Mouse (Mus musculus): Measurements from ENCODE around the gene Sh3rf3. TPM values are rescaled to one million over a fixed set of nuclear protein-coding genes. Genes with fewer than 3 reads are reported as not detected.

Sh3rf3 gene
- polyA plus RNA-seq, 1 experiment from 2014 or later, result 1.0 TPM

- Histone ChIP-seq H3K4me3 (ENCODE audit: low read depth, low read length) (no peak overlapping the region), H3K9ac (ENCODE audit: low read depth, low read length) (no peak overlapping the region), H3K36me3 (ENCODE audit: control insufficient read depth, insufficient read depth, low read length) (no peaks in the 10 kb centered on the region), H3K9me3 (ENCODE audit: control insufficient read depth, low read length) (no peaks in the 10 kb centered on the region), H3K4me2 (replicated peaks; ENCODE audit: low read depth, low read length) (no peak overlapping the region), H3K27me3 (ENCODE audit: control insufficient read depth, insufficient read depth, low read length) (no peaks in the 10 kb centered on the region; the same call in 1 of the 2 replicates), H3K4me1 (replicated peaks; ENCODE audit: control insufficient read depth, insufficient read depth, low read length) (no peaks in the 10 kb centered on the region), H3K27ac (ENCODE audit: low read depth, low read length) (no peak overlapping the region)
- no peak for DNase-seq (ENCODE audit: low spot score)
- WGBS, result 88% methylated on average over 3 of the region's 3 CpGs
- no peak for ATAC-seq (ENCODE audit: low FRiP score)
Measured at GRCm38 (mm10) chr10:58942819-58943218, 129.7 kb downstream of the Sh3rf3 start.

GRCm38 (mm10) chr10:58943661-58944400, 130.7 kb downstream of the Sh3rf3 start:
- Histone ChIP-seq H3K27ac (ENCODE audit: low read depth, low read length) (no peak overlapping the region), H3K4me1 (replicated peaks; ENCODE audit: control insufficient read depth, insufficient read depth, low read length) (no peaks in the 10 kb centered on the region), H3K4me3 (ENCODE audit: low read depth, low read length) (no peak overlapping the region), H3K9ac (ENCODE audit: low read depth, low read length) (no peak overlapping the region), H3K27me3 (ENCODE audit: control insufficient read depth, insufficient read depth, low read length) (no peaks in the 10 kb centered on the region; the same call in 1 of the 2 replicates), H3K9me3 (ENCODE audit: control insufficient read depth, low read length) (no peaks in the 10 kb centered on the region), H3K36me3 (ENCODE audit: control insufficient read depth, insufficient read depth, low read length) (no peaks in the 10 kb centered on the region), H3K4me2 (replicated peaks; ENCODE audit: low read depth, low read length) (no peak overlapping the region)
- no peak for ATAC-seq (ENCODE audit: low FRiP score)
- WGBS, result 83% methylated on average over 9 of the region's 9 CpGs
- DNase-seq (ENCODE audit: low spot score), result no peak

- no peaks in the 10 kb centered on the region for H3K36me3 ChIP-seq (ENCODE audit: control insufficient read depth, insufficient read depth, low read length)
- H3K4me1 ChIP-seq (replicated peaks; ENCODE audit: control insufficient read depth, insufficient read depth, low read length), result no peaks in the 10 kb centered on the region
- no peak overlapping the region for H3K9ac ChIP-seq (ENCODE audit: low read depth, low read length)
- no peak overlapping the region for H3K27ac ChIP-seq (ENCODE audit: low read depth, low read length)
- no peak for DNase-seq (ENCODE audit: low spot score)
- WGBS, result 81% methylated on average over 6 of the region's 6 CpGs
- no peaks in the 10 kb centered on the region; the same call in 1 of the 2 replicates for H3K27me3 ChIP-seq (ENCODE audit: control insufficient read depth, insufficient read depth, low read length)
- H3K4me3 ChIP-seq (ENCODE audit: low read depth, low read length), result no peak overlapping the region
- no peak for ATAC-seq (ENCODE audit: low FRiP score)
- H3K9me3 ChIP-seq (ENCODE audit: control insufficient read depth, low read length), result no peaks in the 10 kb centered on the region
- H3K4me2 ChIP-seq (replicated peaks; ENCODE audit: low read depth, low read length), result no peak overlapping the region
Measured at GRCm38 (mm10) chr10:58944930-58945329, 131.8 kb downstream of the Sh3rf3 start.

- Histone ChIP-seq H3K9ac (ENCODE audit: low read depth, low read length) (no peak overlapping the region), H3K4me2 (replicated peaks; ENCODE audit: low read depth, low read length) (no peak overlapping the region), H3K27me3 (ENCODE audit: control insufficient read depth, insufficient read depth, low read length) (no peaks in the 10 kb centered on the region), H3K27ac (ENCODE audit: low read depth, low read length) (peak overlapping the region; percentile 17), H3K36me3 (ENCODE audit: control insufficient read depth, insufficient read depth, low read length) (no peaks in the 10 kb centered on the region), H3K4me1 (replicated peaks; ENCODE audit: control insufficient read depth, insufficient read depth, low read length) (no peaks in the 10 kb centered on the region), H3K9me3 (ENCODE audit: control insufficient read depth, low read length) (no peaks in the 10 kb centered on the region), H3K4me3 (ENCODE audit: low read depth, low read length) (no peak overlapping the region)
- DNase-seq (ENCODE audit: low spot score), result peak; percentile 50
- WGBS, result 30% methylated on average over 11 of the region's 11 CpGs
- ATAC-seq (ENCODE audit: low FRiP score), result peak; percentile 89
Measured at GRCm38 (mm10) chr10:58949770-58950638, 136.8 kb downstream of the Sh3rf3 start.

GRCm38 (mm10) chr10:58960193-58960592, 147.0 kb downstream of the Sh3rf3 start:
- no peak for DNase-seq (ENCODE audit: low spot score)
- Histone ChIP-seq H3K4me2 (replicated peaks; ENCODE audit: low read depth, low read length) (no peak overlapping the region), H3K27ac (ENCODE audit: low read depth, low read length) (no peak overlapping the region), H3K27me3 (ENCODE audit: control insufficient read depth, insufficient read depth, low read length) (no peaks in the 10 kb centered on the region), H3K4me1 (replicated peaks; ENCODE audit: control insufficient read depth, insufficient read depth, low read length) (no peaks in the 10 kb centered on the region), H3K9ac (ENCODE audit: low read depth, low read length) (no peak overlapping the region), H3K36me3 (ENCODE audit: control insufficient read depth, insufficient read depth, low read length) (no peaks in the 10 kb centered on the region), H3K4me3 (ENCODE audit: low read depth, low read length) (no peak overlapping the region), H3K9me3 (ENCODE audit: control insufficient read depth, low read length) (no peaks in the 10 kb centered on the region)
- 82% methylated on average over 4 of the region's 4 CpGs for WGBS
- ATAC-seq (ENCODE audit: low FRiP score), result no peak

- no peak overlapping the region for H3K4me2 ChIP-seq (replicated peaks; ENCODE audit: low read depth, low read length)
- no peaks in the 10 kb centered on the region for H3K27me3 ChIP-seq (ENCODE audit: control insufficient read depth, insufficient read depth, low read length)
- no peak overlapping the region for H3K9ac ChIP-seq (ENCODE audit: low read depth, low read length)
- ATAC-seq (ENCODE audit: low FRiP score), result no peak
- 83% methylated on average over 4 of the region's 4 CpGs for WGBS
- no peak overlapping the region for H3K4me3 ChIP-seq (ENCODE audit: low read depth, low read length)
- no peaks in the 10 kb centered on the region for H3K36me3 ChIP-seq (ENCODE audit: control insufficient read depth, insufficient read depth, low read length)
- no peaks in the 10 kb centered on the region for H3K4me1 ChIP-seq (replicated peaks; ENCODE audit: control insufficient read depth, insufficient read depth, low read length)
- DNase-seq (ENCODE audit: low spot score), result no peak
- no peaks in the 10 kb centered on the region for H3K9me3 ChIP-seq (ENCODE audit: control insufficient read depth, low read length)
- H3K27ac ChIP-seq (ENCODE audit: low read depth, low read length), result no peak overlapping the region
Measured at GRCm38 (mm10) chr10:58968236-58968635, 155.1 kb downstream of the Sh3rf3 start.

GRCm38 (mm10) chr10:58969351-58969750, 156.2 kb downstream of the Sh3rf3 start:
- no peak overlapping the region for H3K4me3 ChIP-seq (ENCODE audit: low read depth, low read length)
- no peak for DNase-seq (ENCODE audit: low spot score)
- H3K9ac ChIP-seq (ENCODE audit: low read depth, low read length), result no peak overlapping the region
- no peaks in the 10 kb centered on the region for H3K27me3 ChIP-seq (ENCODE audit: control insufficient read depth, insufficient read depth, low read length)
- no peaks in the 10 kb centered on the region for H3K9me3 ChIP-seq (ENCODE audit: control insufficient read depth, low read length)
- H3K36me3 ChIP-seq (ENCODE audit: control insufficient read depth, insufficient read depth, low read length), result no peaks in the 10 kb centered on the region
- 87% methylated on average over 5 of the region's 5 CpGs for WGBS
- ATAC-seq (ENCODE audit: low FRiP score), result no peak
- no peak overlapping the region for H3K4me2 ChIP-seq (replicated peaks; ENCODE audit: low read depth, low read length)
- H3K27ac ChIP-seq (ENCODE audit: low read depth, low read length), result no peak overlapping the region
- H3K4me1 ChIP-seq (replicated peaks; ENCODE audit: control insufficient read depth, insufficient read depth, low read length), result no peaks in the 10 kb centered on the region

- 86% methylated on average over 1 of the region's 1 CpGs for WGBS
- ATAC-seq (ENCODE audit: low FRiP score), result no peak
- Histone ChIP-seq H3K9ac (ENCODE audit: low read depth, low read length) (no peak overlapping the region), H3K36me3 (ENCODE audit: control insufficient read depth, insufficient read depth, low read length) (no peaks in the 10 kb centered on the region), H3K27me3 (ENCODE audit: control insufficient read depth, insufficient read depth, low read length) (no peaks in the 10 kb centered on the region), H3K4me1 (replicated peaks; ENCODE audit: control insufficient read depth, insufficient read depth, low read length) (no peaks in the 10 kb centered on the region), H3K27ac (ENCODE audit: low read depth, low read length) (no peak overlapping the region), H3K4me3 (ENCODE audit: low read depth, low read length) (no peak overlapping the region), H3K9me3 (ENCODE audit: control insufficient read depth, low read length) (no peaks in the 10 kb centered on the region), H3K4me2 (replicated peaks; ENCODE audit: low read depth, low read length) (no peak overlapping the region)
- no peak for DNase-seq (ENCODE audit: low spot score)
Measured at GRCm38 (mm10) chr10:58972115-58972514, 159.0 kb downstream of the Sh3rf3 start.

Measured in hindbrain, embryonic 11.5 days (tissue).